Mouse (Mus musculus) thymus, postnatal 36 days (tissue): ENCODE data around the gene Vps13d.

ENCODE experiments used
- DNase-seq, 2 experiments: peaks; one replicate each; pipeline ENCODE4 v3.0.0; 2022; ENCODE audit warnings: mixed read lengths in 2 of 2

Vps13d gene

GRCm38 (mm10) chr4:144998808-144999571, 195.8 kb downstream of the Vps13d start:
- peak in 1 of 2 experiments; percentile 42 for DNase-seq

- DNase-seq: no peak
Measured at GRCm38 (mm10) chr4:144997887-144998658, 196.7 kb downstream of the Vps13d start.

- DNase-seq: no peak
Measured at GRCm38 (mm10) chr4:144996996-144997820, 197.6 kb downstream of the Vps13d start.

- DNase-seq: peak in 1 of 2 experiments; percentile 37
Measured at GRCm38 (mm10) chr4:144995826-144996225, 199.0 kb downstream of the Vps13d start.

GRCm38 (mm10) chr4:144993047-144993917, 201.5 kb downstream of the Vps13d start:
- DNase-seq: no peak

GRCm38 (mm10) chr4:144992413-144992812, 202.4 kb downstream of the Vps13d start:
- no peak for DNase-seq

GRCm38 (mm10) chr4:144988443-144989206, 206.2 kb downstream of the Vps13d start:
- DNase-seq: no peak

GRCm38 (mm10) chr4:144986016-144986805, 208.6 kb downstream of the Vps13d start:
- no peak for DNase-seq

- no peak for DNase-seq
Measured at GRCm38 (mm10) chr4:144983821-144984371, 210.9 kb downstream of the Vps13d start.

- no peak for DNase-seq
Measured at GRCm38 (mm10) chr4:144983228-144983744, 211.5 kb downstream of the Vps13d start.

- peak in 1 of 2 experiments; percentile 38 for DNase-seq
Measured at GRCm38 (mm10) chr4:144980811-144981551, 213.8 kb downstream of the Vps13d start.

GRCm38 (mm10) chr4:144980110-144980509, 214.7 kb downstream of the Vps13d start:
- DNase-seq: no peak

GRCm38 (mm10) chr4:144978039-144978438, 216.8 kb downstream of the Vps13d start:
- DNase-seq: no peak

- no peak for DNase-seq
Measured at GRCm38 (mm10) chr4:144977057-144977456, 217.7 kb downstream of the Vps13d start.

- no peak for DNase-seq
Measured at GRCm38 (mm10) chr4:144975505-144975904, 219.3 kb downstream of the Vps13d start.

- DNase-seq: no peak
Measured at GRCm38 (mm10) chr4:144974458-144974857, 220.3 kb downstream of the Vps13d start.

- DNase-seq: no peak
Measured at GRCm38 (mm10) chr4:144972948-144973720, 221.7 kb downstream of the Vps13d start.

- DNase-seq: no peak
Measured at GRCm38 (mm10) chr4:144971048-144971447, 223.8 kb downstream of the Vps13d start.
